Mouse (Mus musculus) spleen, postnatal 4 days (tissue): ENCODE measurements around the gene Gna13.
"Not testable (repeated sequence)": the region's sequence is repeated elsewhere in the genome, so short reads cannot be mapped to it uniquely, and the experiment has no call there.

Experiments
- DNase-seq, 2 experiments: peaks; one replicate each; pipeline ENCODE4 v3.0.0; 2022; ENCODE audit warnings: low spot score in 2 of 2

Gna13 gene

DNA sequence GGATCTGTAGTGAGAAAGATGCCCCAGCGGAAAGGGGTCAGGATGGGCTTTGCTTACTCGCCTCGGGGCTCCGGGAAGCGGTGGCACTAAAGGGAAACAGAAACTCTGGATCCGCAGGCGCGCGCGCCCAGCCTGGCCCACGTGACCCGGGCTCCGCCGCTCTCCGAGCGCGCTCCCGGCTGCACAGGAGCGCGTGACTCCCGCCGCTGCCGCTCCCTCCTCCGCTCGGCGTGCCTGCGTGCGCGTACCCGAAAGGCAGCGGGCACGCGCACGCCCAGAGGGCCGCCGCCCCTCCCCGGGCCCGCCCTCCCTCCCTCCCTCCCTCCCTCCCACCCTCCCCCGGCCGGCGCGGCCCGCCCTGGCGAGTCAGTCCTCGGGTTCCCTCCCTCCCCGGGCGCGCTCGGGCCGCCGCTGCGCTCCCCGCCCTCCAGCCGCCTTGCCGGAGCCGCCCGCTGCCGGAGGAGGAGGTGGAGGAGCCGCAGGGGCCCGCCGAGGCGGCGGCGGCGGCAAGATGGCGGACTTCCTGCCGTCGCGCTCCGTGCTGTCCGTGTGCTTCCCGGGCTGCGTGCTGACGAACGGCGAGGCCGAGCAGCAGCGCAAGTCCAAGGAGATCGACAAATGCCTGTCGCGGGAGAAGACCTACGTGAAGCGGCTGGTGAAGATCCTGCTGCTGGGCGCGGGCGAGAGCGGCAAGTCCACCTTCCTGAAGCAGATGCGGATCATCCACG, at the start of gene Gna13:
Gene Gna13 (plus strand): TSS at position 369 of the 728 bp plus-strand sequence.
- peak; percentile 89 to 95 for DNase-seq

DNA sequence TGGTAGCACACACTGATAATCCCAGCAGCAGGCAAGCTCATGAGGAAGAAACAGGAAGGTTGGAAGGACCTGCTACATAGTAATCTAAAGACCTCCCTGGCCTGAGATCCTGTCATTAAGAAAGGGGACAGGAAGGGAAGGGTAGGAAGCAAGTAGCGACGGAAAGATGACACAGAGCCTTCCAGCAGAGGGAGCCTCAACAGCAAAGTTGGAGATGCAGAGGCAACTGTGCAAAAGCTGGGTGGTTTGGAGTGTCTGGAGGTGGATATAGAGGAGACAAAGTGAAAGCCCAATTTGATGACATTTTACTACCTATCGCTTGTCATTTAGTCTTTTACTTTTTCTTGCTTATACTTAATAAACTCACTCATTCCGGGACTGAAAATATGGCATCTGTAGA, 45.7 kb upstream of the Gna13 start:
- DNase-seq = peak in 1 of 2 experiments; percentile 19

DNA sequence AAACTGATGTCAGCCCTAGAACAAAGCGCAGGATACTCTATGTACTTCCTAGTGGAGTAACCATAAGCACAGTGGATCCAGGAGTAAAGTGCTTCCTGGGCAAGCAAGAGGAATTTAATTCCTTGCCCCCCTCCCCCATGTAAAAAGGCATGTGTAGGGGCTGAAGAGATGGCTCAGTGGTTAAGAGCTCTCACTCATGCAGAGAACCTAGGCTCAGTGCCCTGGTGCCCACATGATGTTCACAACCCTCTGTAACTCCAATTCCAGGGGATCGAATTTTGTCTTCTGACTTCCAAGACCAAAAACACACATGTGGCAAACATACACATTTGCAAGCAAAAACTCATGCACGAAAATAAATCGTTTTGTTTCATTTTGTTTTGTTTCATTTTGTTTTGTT, 43.2 kb upstream of the Gna13 start:
- no peak for DNase-seq

DNA sequence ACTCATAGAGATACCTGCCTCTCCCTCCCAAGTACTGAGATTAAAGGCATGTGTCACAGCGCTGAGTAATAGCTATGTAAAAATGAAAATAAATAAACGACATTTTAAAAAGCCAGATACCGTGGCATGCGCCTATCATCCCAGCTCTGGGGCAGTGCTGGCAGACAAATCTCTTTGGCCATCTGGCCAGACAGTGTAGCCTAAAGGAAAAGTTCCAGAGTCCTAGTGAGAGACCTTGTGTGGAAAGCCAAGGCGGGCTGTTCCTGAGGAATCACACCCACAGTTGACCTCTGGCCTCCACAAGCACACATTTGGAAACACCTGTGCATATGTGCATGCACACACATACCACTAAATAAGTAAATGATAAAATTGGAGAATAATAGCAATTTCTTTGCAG, 42.7 kb upstream of the Gna13 start:
- no peak for DNase-seq

GRCm38 (mm10) chr11:109320361-109320933, 42.2 kb upstream of the Gna13 start:
- DNase-seq = no peak

- no peak for DNase-seq
Observed at GRCm38 (mm10) chr11:109326270-109326669, 36.4 kb upstream of the Gna13 start.

DNA sequence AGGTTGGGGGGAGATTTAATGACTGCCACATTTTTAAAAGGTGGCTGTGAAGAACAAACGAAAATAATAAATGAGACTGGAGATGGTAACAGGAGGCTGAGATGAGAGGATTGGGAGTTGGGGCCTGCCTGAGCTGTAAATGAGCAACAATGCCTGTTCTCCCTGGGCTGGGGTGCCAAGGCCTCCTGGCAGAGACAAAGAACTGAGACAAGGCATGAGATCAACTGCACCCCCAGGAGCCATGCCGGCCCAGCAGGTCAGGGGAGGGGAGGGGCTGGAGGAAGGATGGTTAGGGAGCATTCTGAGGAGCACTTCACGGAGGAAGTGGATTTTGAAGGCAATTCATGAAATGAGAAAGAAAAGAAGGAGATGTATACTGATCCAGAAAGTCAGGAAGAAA, 35.2 kb upstream of the Gna13 start:
- no peak for DNase-seq

- DNase-seq = no peak
Observed at GRCm38 (mm10) chr11:109327952-109328351, 34.7 kb upstream of the Gna13 start.

GRCm38 (mm10) chr11:109329331-109329730, 33.3 kb upstream of the Gna13 start:
- DNase-seq = no peak

GRCm38 (mm10) chr11:109330706-109331393, 31.8 kb upstream of the Gna13 start:
- no peak for DNase-seq

DNA sequence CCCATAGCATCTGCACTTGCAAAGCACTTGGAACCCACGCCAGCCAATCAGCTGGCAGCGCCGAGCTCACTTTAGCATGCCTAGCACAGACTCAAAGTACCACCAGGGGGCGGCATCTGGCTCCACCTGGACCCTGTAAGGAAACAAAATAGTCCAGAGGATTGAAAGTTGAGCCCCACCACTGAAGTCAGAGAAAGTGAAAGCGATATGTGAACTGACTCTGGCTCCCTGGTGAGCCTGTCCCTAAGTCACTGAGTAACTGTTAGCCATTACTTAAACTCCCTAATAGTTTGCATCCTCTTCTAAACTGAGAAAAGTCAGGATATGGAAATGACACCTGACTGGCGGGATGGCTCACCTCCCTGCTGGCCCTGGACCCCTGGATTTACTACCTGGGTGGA, 31.2 kb upstream of the Gna13 start:
- DNase-seq = peak; percentile 91 to 97

DNA sequence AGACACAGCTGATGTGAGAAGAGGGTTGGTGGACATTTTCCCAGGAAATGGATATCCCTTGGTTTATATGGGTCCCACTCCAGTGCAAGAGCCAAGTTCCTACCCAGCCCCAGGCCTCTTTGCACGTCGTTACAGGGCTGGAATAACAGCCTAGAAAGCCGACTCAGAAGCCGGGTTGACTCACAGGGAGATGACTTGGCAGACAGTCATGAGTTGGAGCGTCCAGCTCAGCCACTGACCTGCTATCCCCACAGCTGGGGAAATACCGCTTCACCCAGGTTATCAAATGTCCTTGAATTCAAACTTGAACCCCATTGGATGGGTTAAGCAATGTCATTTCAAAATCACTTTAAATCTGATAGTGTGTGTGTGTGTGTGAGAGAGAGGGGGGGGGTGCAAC, 29.9 kb upstream of the Gna13 start:
- DNase-seq = no peak

GRCm38 (mm10) chr11:109334773-109335172, 27.9 kb upstream of the Gna13 start:
- DNase-seq = no peak

DNA sequence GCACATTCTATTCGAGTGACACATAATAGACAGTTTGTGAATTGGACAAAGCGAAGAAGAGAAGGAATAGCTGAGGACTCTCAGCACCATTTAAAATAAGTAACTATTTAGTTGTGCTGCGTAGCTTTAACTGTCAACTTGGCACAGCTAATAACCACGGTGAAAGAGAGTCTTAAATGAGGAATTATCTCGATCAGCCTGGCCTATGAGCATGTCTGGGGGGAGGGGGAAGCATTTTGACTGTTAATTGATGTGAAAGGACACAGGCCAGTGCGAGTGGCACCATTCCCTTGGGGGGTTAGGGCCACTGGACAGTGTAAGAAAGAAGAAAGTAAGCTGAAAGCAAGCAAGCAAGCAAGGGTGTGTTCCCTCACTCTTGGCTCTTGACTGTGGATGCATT, 26.7 kb upstream of the Gna13 start:
- no peak for DNase-seq

DNA sequence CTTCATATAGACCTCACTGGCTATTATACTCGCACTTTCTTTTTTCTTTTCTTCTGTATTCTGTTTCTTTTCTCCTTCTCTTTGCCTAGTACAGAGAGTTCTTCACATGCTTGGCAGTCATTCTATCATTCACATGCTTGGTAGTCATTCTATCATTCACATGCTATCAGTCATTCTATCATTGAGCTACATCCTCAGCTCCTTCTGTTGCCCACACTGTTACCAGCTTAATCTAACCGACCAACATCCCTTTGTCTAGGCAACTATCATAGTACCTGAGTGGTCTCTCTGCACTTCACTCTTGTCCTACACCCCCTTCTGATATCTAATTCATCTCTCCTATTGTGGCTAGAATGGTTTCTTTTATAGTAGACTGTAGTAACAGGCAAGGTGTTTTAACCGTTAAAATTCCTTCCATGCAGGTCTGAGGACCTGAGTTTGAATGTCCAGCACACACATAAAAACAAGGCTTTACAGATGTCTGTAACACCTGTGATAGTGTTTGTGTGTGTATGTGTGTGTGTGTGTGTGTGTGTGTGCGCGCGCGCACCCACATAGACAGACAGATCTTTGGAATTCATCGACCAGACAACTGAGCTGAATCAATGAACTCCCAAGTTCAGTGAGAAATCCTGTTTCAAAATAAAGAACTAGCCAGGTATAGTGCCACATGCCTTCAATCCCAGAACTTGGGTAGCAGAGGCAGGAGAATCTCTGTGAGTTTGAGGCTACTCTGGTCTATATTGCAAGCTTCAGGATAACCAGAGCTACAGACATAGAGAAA, 23.3 kb upstream of the Gna13 start:
- no peak for DNase-seq

DNA sequence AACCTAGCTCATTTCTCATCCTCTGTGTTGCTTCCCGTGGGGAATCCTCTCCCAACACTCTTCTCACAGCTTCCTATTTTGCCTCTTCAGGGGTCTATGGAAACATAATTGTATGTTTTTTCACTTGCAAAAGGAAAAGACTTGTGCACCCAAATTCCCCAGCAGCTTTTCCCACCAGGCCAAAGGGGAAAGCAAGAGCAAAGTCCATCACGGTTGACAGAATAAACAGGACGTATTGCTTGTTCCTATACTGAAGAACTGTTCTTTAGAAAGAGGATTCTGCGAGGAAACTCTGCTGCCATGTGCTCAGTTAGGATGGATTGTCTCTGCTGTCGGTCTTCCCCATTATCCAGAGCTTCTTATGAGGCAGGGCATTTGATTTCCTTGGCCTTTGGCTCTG, 22.1 kb upstream of the Gna13 start:
- no peak for DNase-seq

- DNase-seq = not testable (repeated sequence)
Observed at GRCm38 (mm10) chr11:109342666-109343065, 20.0 kb upstream of the Gna13 start.

DNA sequence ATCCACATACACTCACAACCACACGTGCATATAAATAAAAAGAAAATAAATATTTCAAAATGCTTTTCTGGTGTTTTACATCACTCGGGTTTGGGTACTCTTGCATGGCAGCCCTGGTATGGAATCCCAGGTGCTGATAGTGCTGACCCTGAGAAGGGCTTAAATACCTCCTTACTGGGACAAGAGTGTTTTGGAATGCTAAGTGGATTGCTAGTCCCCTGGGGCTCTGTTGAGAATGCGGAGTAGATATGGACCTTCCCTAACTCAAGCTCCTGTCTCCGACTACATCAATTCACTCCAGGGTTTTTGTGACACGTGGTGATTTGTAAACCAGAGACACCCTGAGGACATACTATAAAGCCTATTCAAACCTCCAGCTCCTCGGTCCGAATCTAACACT, 19.1 kb upstream of the Gna13 start:
- DNase-seq = no peak

- DNase-seq = no peak
Observed at GRCm38 (mm10) chr11:109343991-109344599, 18.5 kb upstream of the Gna13 start.

GRCm38 (mm10) chr11:109347242-109347959, 15.2 kb upstream of the Gna13 start:
- peak in 1 of 2 experiments; percentile 65 for DNase-seq

- no peak for DNase-seq
Observed at GRCm38 (mm10) chr11:109348408-109348807, 14.2 kb upstream of the Gna13 start.
